ENCODE assay signal across 7 mouse cellular contexts in the genomic region with DNA sequence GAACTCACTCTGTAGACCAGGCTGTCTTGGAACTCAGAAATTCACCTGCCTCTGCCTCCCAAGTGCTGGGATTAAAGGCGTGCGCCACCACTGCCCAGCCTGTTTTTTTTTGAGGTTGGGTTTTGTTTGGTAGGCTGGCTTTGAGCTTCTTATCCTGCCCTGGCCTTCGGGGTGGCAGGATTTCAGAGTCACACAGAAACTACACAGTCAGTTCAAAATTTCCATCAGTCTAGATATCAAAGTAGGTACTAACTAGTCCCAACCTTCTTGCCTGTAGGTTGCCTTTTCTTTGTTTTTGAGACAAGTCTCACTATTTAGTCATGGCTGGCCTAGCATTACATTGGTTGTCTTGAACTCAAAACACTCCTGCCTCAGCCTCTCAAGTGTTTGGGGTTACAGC. TPM values are rescaled to one million over a fixed set of nuclear protein-coding genes. Genes with fewer than 3 reads are reported as not detected.
DNase-seq lines count a peak whose midpoint lies in the region; ATAC-seq and TF ChIP-seq lines count a peak whose summit lies in the region.

No protein-coding gene starts in this region.

- no peak for TF ChIP-seq POLR2A in embryonic fibroblast, embryonic 13.5 days (IDR thresholded peaks at IDR 0.05; ENCODE audit: low read depth, low read length)

- DNase-seq in thymus, postnatal 4 days: peak; percentile 9
- DNase-seq in thymus, postnatal 0 days (ENCODE audit: low spot score): no peak
- DNase-seq in liver: peak; percentile 23
- no peak for DNase-seq in layer of hippocampus, adult 9-10 months (ENCODE audit: low spot score)
- no peak for DNase-seq in kidney, postnatal 14 days

- H3K4me1 ChIP-seq in embryonic fibroblast, embryonic 13.5 days (ENCODE audit: control insufficient read depth, insufficient read depth, low read length): no peaks in the 10 kb centered on the region

- H3K27ac ChIP-seq in embryonic fibroblast, embryonic 13.5 days (ENCODE audit: insufficient read depth, low read length): no peak overlapping the region

- TF ChIP-seq CTCF in embryonic fibroblast, embryonic 13.5 days (IDR thresholded peaks at IDR 0.05; ENCODE audit: borderline replicate concordance, insufficient read depth, low read length): no peak

- H3K4me3 ChIP-seq in embryonic fibroblast, embryonic 13.5 days (ENCODE audit: insufficient read depth, low read length): peak overlapping the region; percentile 85

- ATAC-seq in megakaryocyte progenitor cell, adult 5-6 weeks (replicated peaks; ENCODE audit: poor library complexity): no peak

RNA-seq across cellular contexts. Expression of a gene that starts 5.9 kb away (rescaled TPM):
- 34.2 and 35.9 TPM in 2 replicates for polyA plus RNA-seq in thymus, postnatal 0 days (2015; fragmentation: Nextera tagmentation; extraction: Ambion mirVana)
- polyA plus RNA-seq in embryonic fibroblast, embryonic 13.5 days (2011; ENCODE audit: insufficient read length, low read depth, missing spikeins): 83.9 and 86.7 TPM in 2 replicates
- total RNA-seq in megakaryocyte progenitor cell, adult 5-6 weeks (2015): 48.2 and 52.7 TPM in 2 replicates
- total RNA-seq in megakaryocyte progenitor cell, adult 5-6 weeks (2017): 37.0 and 38.5 TPM in 2 replicates

RNA-seq across cellular contexts. Expression of a gene that starts 45.5 kb away (rescaled TPM):
- polyA plus RNA-seq in thymus, postnatal 0 days (2015; fragmentation: Nextera tagmentation; extraction: Ambion mirVana): 24.9 and 26.4 TPM in 2 replicates
- 10.2 and 12.9 TPM in 2 replicates for polyA plus RNA-seq in embryonic fibroblast, embryonic 13.5 days (2011; ENCODE audit: insufficient read length, low read depth, missing spikeins)
- total RNA-seq in megakaryocyte progenitor cell, adult 5-6 weeks (2015): 21.8 and 27.1 TPM in 2 replicates
- 38.2 and 40.0 TPM in 2 replicates for total RNA-seq in megakaryocyte progenitor cell, adult 5-6 weeks (2017)

RNA-seq across cellular contexts. Expression of a gene that starts 46.2 kb away (rescaled TPM):
- 39.6 and 44.4 TPM in 2 replicates for polyA plus RNA-seq in thymus, postnatal 0 days (2015; fragmentation: Nextera tagmentation; extraction: Ambion mirVana)
- 19.8 and 26.5 TPM in 2 replicates for polyA plus RNA-seq in embryonic fibroblast, embryonic 13.5 days (2011; ENCODE audit: insufficient read length, low read depth, missing spikeins)
- 15.7 and 18.2 TPM in 2 replicates for total RNA-seq in megakaryocyte progenitor cell, adult 5-6 weeks (2015)
- total RNA-seq in megakaryocyte progenitor cell, adult 5-6 weeks (2017): 21.7 and 27.3 TPM in 2 replicates

RNA-seq across cellular contexts. Expression of a gene that starts 56.5 kb away (rescaled TPM):
- polyA plus RNA-seq in thymus, postnatal 0 days (2015; fragmentation: Nextera tagmentation; extraction: Ambion mirVana): 9.8 and 10.1 TPM in 2 replicates
- 3.2 and 4.8 TPM in 2 replicates for polyA plus RNA-seq in embryonic fibroblast, embryonic 13.5 days (2011; ENCODE audit: insufficient read length, low read depth, missing spikeins)
- 5.8 and 8.6 TPM in 2 replicates for total RNA-seq in megakaryocyte progenitor cell, adult 5-6 weeks (2015)
- total RNA-seq in megakaryocyte progenitor cell, adult 5-6 weeks (2017): 8.5 and 8.6 TPM in 2 replicates

Comparison
In these comparisons a context has a peak if more than half of its experiments do, and no peak if none do; other contexts are left out.
1. DNase-seq: peak in thymus, postnatal 4 days (single experiment) and liver (single experiment); none in thymus, postnatal 0 days (single experiment), layer of hippocampus, adult 9-10 months (single experiment) and kidney, postnatal 14 days (single experiment).